Comparison of ENCODE assay signal across 32 mouse cellular contexts in the genomic region with DNA sequence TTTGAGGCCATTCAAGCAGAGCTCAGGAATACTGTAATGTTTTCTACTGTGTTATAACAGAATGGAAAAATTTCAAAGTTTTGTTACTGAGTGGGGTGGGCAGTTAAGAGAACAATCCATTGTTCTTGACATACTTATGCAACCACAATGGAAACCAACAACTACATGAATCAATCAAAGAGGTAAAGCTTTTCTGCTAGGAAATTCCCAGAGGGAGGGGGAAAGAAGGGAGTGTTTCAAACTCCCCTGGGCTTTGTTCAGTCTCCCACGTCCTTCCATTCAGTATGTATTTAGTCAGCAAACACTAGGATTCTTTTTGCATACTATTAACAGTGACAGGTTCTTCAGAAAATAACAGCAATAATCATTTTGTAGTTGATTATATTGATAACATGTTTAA.
"Had no signal": no experiment of that assay in that cellular context is flagged by ENCODE, and none has a peak within 500 bp of the region (broad histone marks: within the 10 kb centered on the region; RNA-seq: fewer than 3 reads in every experiment).

No protein-coding gene starts in this region.

- H3K27me3 ChIP-seq: limb, embryonic 12.5 days; limb, embryonic 13.5 days; limb, embryonic 15.5 days; liver, embryonic 12.5 days; liver, embryonic 13.5 days; liver, embryonic 15.5 days; lung, embryonic 15.5 days; megakaryocyte, embryonic 14.5 days; midbrain, embryonic 12.5 days; midbrain, embryonic 13.5 days; midbrain, embryonic 15.5 days; neural tube, embryonic 12.5 days had no signal

- H3K4me1 ChIP-seq: liver, embryonic 12.5 days; liver, embryonic 13.5 days; liver, embryonic 15.5 days; lung, embryonic 15.5 days; midbrain, embryonic 10.5 days; midbrain, embryonic 12.5 days; midbrain, embryonic 13.5 days; midbrain, embryonic 15.5 days; neural tube, embryonic 12.5 days had no signal

- H3K36me3 ChIP-seq: limb, embryonic 10.5 days; limb, embryonic 12.5 days; limb, embryonic 13.5 days; limb, embryonic 15.5 days; liver, embryonic 12.5 days; liver, embryonic 13.5 days; liver, embryonic 15.5 days; lung, embryonic 15.5 days; midbrain, embryonic 10.5 days; midbrain, embryonic 12.5 days; midbrain, embryonic 13.5 days; midbrain, embryonic 15.5 days; neural tube, embryonic 12.5 days had no signal

- H3K27ac ChIP-seq: limb, embryonic 10.5 days; limb, embryonic 12.5 days; limb, embryonic 13.5 days; limb, embryonic 15.5 days; liver, embryonic 12.5 days; liver, embryonic 13.5 days; liver, embryonic 14.5 days; liver, embryonic 15.5 days; lung, embryonic 15.5 days; macrophage; midbrain, embryonic 10.5 days; midbrain, embryonic 12.5 days; midbrain, embryonic 13.5 days; midbrain, embryonic 15.5 days; neural tube, embryonic 12.5 days had no signal

- ATAC-seq: liver, embryonic 12.5 days; liver, postnatal 0 days; lung, postnatal 0 days; midbrain, embryonic 13.5 days; midbrain, embryonic 15.5 days; midbrain, embryonic 16.5 days had no signal

- H3K4me3 ChIP-seq: limb, embryonic 10.5 days; limb, embryonic 12.5 days; limb, embryonic 13.5 days; limb, embryonic 15.5 days; liver, embryonic 12.5 days; liver, embryonic 13.5 days; liver, embryonic 15.5 days; lung, embryonic 15.5 days; megakaryocyte, embryonic 14.5 days; midbrain, embryonic 10.5 days; midbrain, embryonic 12.5 days; midbrain, embryonic 13.5 days; midbrain, embryonic 15.5 days; myocyte; neural tube, embryonic 12.5 days had no signal

- H3K9me3 ChIP-seq: limb, embryonic 10.5 days; limb, embryonic 12.5 days; limb, embryonic 13.5 days; limb, embryonic 15.5 days; liver, embryonic 12.5 days; liver, embryonic 13.5 days; liver, embryonic 15.5 days; lung, embryonic 15.5 days; megakaryocyte, embryonic 14.5 days; midbrain, embryonic 10.5 days; midbrain, embryonic 12.5 days; midbrain, embryonic 13.5 days; midbrain, embryonic 15.5 days; neural tube, embryonic 12.5 days had no signal

- DNase-seq: left cerebral cortex, postnatal 4 days; liver; liver, embryonic 13.5 days; liver, postnatal 0 days; lung, adult 18-20 months; lung, adult 2 months; lung, embryonic 14.5 days; lung, postnatal 10 days; lung, postnatal 14 days; lung, postnatal 36 days; lung, postnatal 4 days; midbrain, embryonic 14.5 days had no signal

- H3K9ac ChIP-seq: limb, embryonic 12.5 days; limb, embryonic 13.5 days; limb, embryonic 15.5 days; liver, embryonic 12.5 days; liver, embryonic 13.5 days; liver, embryonic 14.5 days; liver, embryonic 15.5 days; liver, postnatal 0 days; lung, embryonic 14.5 days; lung, embryonic 15.5 days; midbrain, embryonic 12.5 days; midbrain, embryonic 13.5 days; midbrain, embryonic 15.5 days; neural tube, embryonic 12.5 days had no signal

- H3K4me2 ChIP-seq: limb, embryonic 12.5 days; limb, embryonic 13.5 days; limb, embryonic 15.5 days; liver, embryonic 11.5 days; liver, embryonic 12.5 days; liver, embryonic 13.5 days; liver, embryonic 15.5 days; lung, embryonic 14.5 days; lung, embryonic 15.5 days; midbrain, embryonic 11.5 days; midbrain, embryonic 12.5 days; midbrain, embryonic 13.5 days; midbrain, embryonic 15.5 days; neural tube, embryonic 12.5 days had no signal
